Comparison of ENCODE assay signal across 18 mouse cellular contexts in the genomic region with DNA sequence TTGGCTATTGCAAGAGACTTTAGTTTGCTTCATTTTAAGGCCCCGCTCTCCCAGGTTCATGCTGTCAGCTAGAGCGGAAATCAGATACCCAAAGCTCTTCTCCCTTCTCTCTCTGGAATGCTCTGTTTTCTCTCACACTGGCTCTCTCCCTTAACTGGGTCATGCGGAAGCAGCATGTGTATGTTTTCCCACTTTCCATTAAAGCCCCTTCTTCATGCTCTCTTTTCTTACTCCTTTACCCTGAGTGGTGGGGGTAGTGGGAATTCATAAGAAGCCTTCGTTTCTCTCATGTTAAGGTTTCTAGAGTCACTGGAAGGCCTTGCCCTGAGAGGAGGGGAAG. TPM values are rescaled to one million over a fixed set of nuclear protein-coding genes. Genes with fewer than 3 reads are reported as not detected.
DNase-seq lines count a peak whose midpoint lies in the region; ATAC-seq and TF ChIP-seq lines count a peak whose summit lies in the region.
"Had no signal": no experiment of that assay in that cellular context is flagged by ENCODE, and none has a peak within 500 bp of the region (broad histone marks: within the 10 kb centered on the region; RNA-seq: fewer than 3 reads in every experiment).

No protein-coding gene starts in this region.

- H3K27ac ChIP-seq in heart, embryonic 14.5 days (replicated peaks in 1 of 2; ENCODE audit: control insufficient read depth in 1 of 2, insufficient read depth in 1 of 2, low read depth in 2 of 2, low read length in 2 of 2), result 0 out of 4 replicates have a peak overlapping the region, but pooled peaks have one; percentile 28 to 60
- peak overlapping the region; percentile 74; the same call in 1 of the 2 replicates for H3K27ac ChIP-seq in layer of hippocampus, adult 2 months
- peak overlapping the region; percentile 41; the same call in 1 of the 2 replicates for H3K27ac ChIP-seq in intestine, embryonic 15.5 days
- H3K27ac ChIP-seq in stomach, embryonic 14.5 days (ENCODE audit: low read length), result peak overlapping the region; percentile 84
- H3K27ac ChIP-seq: hindbrain, embryonic 12.5 days; liver, embryonic 13.5 days had no signal

- 65% methylated on average over 4 of the region's 4 CpGs for whole genome bisulfite sequencing in heart, embryonic 14.5 days
- 44% methylated on average over 4 of the region's 4 CpGs for WGBS in intestine, embryonic 15.5 days
- 49% methylated on average over 4 of the region's 4 CpGs for WGBS in stomach, embryonic 14.5 days

- TF ChIP-seq CTCF in layer of hippocampus, adult 2 months (conservative IDR thresholded peaks at IDR 0.05), result no peak

- no peak for ATAC-seq in heart, embryonic 14.5 days (ENCODE audit: insufficient number of reproducible peaks, insufficient read depth, low FRiP score, low read depth)
- ATAC-seq in intestine, embryonic 15.5 days, result peak; percentile 3; the same call in 1 of the 2 replicates
- peak; percentile 48; the same call in 1 of the 2 replicates for ATAC-seq in stomach, embryonic 14.5 days (ENCODE audit: insufficient number of reproducible peaks, insufficient read depth, low FRiP score, low read depth)
- ATAC-seq: forebrain, embryonic 14.5 days; inflammation-experienced regulatory T-cells, adult 6 months had no signal

- H3K4me3 ChIP-seq in heart, embryonic 14.5 days (ENCODE audit: control insufficient read depth in 1 of 2, insufficient read depth in 1 of 2, low read depth in 1 of 2, low read length in 2 of 2), result no peak overlapping the region
- H3K4me3 ChIP-seq in layer of hippocampus, adult 2 months, result no peak overlapping the region
- no peak overlapping the region for H3K4me3 ChIP-seq in intestine, embryonic 15.5 days (replicated peaks)
- no peak overlapping the region for H3K4me3 ChIP-seq in stomach, embryonic 14.5 days (ENCODE audit: low read depth, low read length)
- H3K4me3 ChIP-seq: hindbrain, embryonic 12.5 days; liver, embryonic 13.5 days had no signal

- no peak overlapping the region for H3K9ac ChIP-seq in heart, embryonic 14.5 days (ENCODE audit: low read length)
- no peak overlapping the region for H3K9ac ChIP-seq in intestine, embryonic 15.5 days
- no peak overlapping the region for H3K9ac ChIP-seq in stomach, embryonic 14.5 days (replicated peaks; ENCODE audit: low read depth, low read length)
- H3K9ac ChIP-seq: hindbrain, embryonic 12.5 days; liver, embryonic 13.5 days; lung, embryonic 14.5 days had no signal

- DNase-seq in heart, adult 18-20 months, result no peak
- DNase-seq in layer of hippocampus, adult 2 months (ENCODE audit: low spot score in 2 of 2), result no peak
- no peak for DNase-seq in layer of hippocampus, adult 11-12 months (ENCODE audit: low spot score)
- no peak for DNase-seq in urinary bladder, postnatal 14 days (ENCODE audit: low spot score)
- DNase-seq in testis, postnatal 10 days (ENCODE audit: low spot score), result no peak
- DNase-seq: cerebellum, adult 18-20 months; cerebellum, postnatal 36 days; gastrocnemius, postnatal 25 days; liver, embryonic 13.5 days; lung, postnatal 36 days; thymus, postnatal 36 days had no signal

- H3K4me2 ChIP-seq in heart, embryonic 14.5 days (ENCODE audit: low read length), result no peak overlapping the region
- H3K4me2 ChIP-seq in intestine, embryonic 15.5 days (replicated peaks), result no peak overlapping the region
- H3K4me2 ChIP-seq in stomach, embryonic 14.5 days (replicated peaks; ENCODE audit: low read depth, low read length), result no peak overlapping the region
- H3K4me2 ChIP-seq: hindbrain, embryonic 12.5 days; liver, embryonic 13.5 days; lung, embryonic 14.5 days had no signal

- peaks cover 11 to 27% of the 10 kb centered on the region in 2 experiments for H3K4me1 ChIP-seq in heart, embryonic 14.5 days (ENCODE audit: control insufficient read depth in 2 of 2, insufficient read depth in 2 of 2, low read length in 2 of 2)
- H3K4me1 ChIP-seq in intestine, embryonic 15.5 days (replicated peaks), result peaks cover 12% of the 10 kb centered on the region
- H3K4me1 ChIP-seq in stomach, embryonic 14.5 days (ENCODE audit: control insufficient read depth, insufficient read depth, low read length), result peaks cover 19% of the 10 kb centered on the region; the same call in 1 of the 2 replicates

- H3K36me3 ChIP-seq in heart, embryonic 14.5 days (ENCODE audit: control insufficient read depth, insufficient read depth, low read length), result 0 out of 2 replicates have a peak, but pooled peaks cover 6% of the 10 kb centered on the region
- H3K36me3 ChIP-seq in intestine, embryonic 15.5 days, result no peaks in the 10 kb centered on the region
- H3K36me3 ChIP-seq in stomach, embryonic 14.5 days (ENCODE audit: control insufficient read depth, insufficient read depth, low read length), result no peaks in the 10 kb centered on the region
- H3K36me3 ChIP-seq: hindbrain, embryonic 12.5 days; liver, embryonic 13.5 days had no signal

- no peaks in the 10 kb centered on the region for H3K9me3 ChIP-seq in heart, embryonic 14.5 days (ENCODE audit: control insufficient read depth, low read length)
- H3K9me3 ChIP-seq in intestine, embryonic 15.5 days, result no peaks in the 10 kb centered on the region
- no peaks in the 10 kb centered on the region for H3K9me3 ChIP-seq in stomach, embryonic 14.5 days (ENCODE audit: control insufficient read depth, low read depth, low read length)
- H3K9me3 ChIP-seq: hindbrain, embryonic 12.5 days; liver, embryonic 13.5 days had no signal

- no peaks in the 10 kb centered on the region for H3K27me3 ChIP-seq in heart, embryonic 14.5 days (ENCODE audit: control insufficient read depth, insufficient read depth, low read length)
- no peaks in the 10 kb centered on the region for H3K27me3 ChIP-seq in intestine, embryonic 15.5 days (replicated peaks)
- no peaks in the 10 kb centered on the region for H3K27me3 ChIP-seq in stomach, embryonic 14.5 days (ENCODE audit: control insufficient read depth, insufficient read depth, low read length)
- H3K27me3 ChIP-seq: hindbrain, embryonic 12.5 days; liver, embryonic 13.5 days had no signal

RNA-seq across cellular contexts. Expression of gene Nceh1, which starts 23.4 kb away (rescaled TPM):
- polyA plus RNA-seq in heart, embryonic 14.5 days (2014; fragmentation: Nextera tagmentation; extraction: Ambion mirVana), result 18.1 and 21.3 TPM in 2 replicates
- 100 to 1,000 TPM; 227 to 231 TPM for total RNA-seq in heart, adult 18-20 months (2021)
- total RNA-seq in layer of hippocampus, adult 2 months (2021), result 100 to 1,000 TPM; 108 to 115 TPM
- polyA plus RNA-seq in intestine, embryonic 15.5 days (2015; fragmentation: Nextera tagmentation; extraction: Ambion mirVana), result 8.6 and 9.3 TPM in 2 replicates
- polyA plus RNA-seq in stomach, embryonic 14.5 days (2014; fragmentation: Nextera tagmentation; extraction: Ambion mirVana), result 6.7 and 7.5 TPM in 2 replicates

RNA-seq across cellular contexts. Expression of gene Ect2, which starts 52.5 kb away (rescaled TPM):
- 43.7 and 52.3 TPM in 2 replicates for polyA plus RNA-seq in heart, embryonic 14.5 days (2014; fragmentation: Nextera tagmentation; extraction: Ambion mirVana)
- total RNA-seq in heart, adult 18-20 months (2021), result under 1 TPM; 0.59 to 0.65 TPM
- total RNA-seq in layer of hippocampus, adult 2 months (2021), result 1 to 10 TPM; 1.7 to 1.9 TPM
- 42.3 and 52.5 TPM in 2 replicates for polyA plus RNA-seq in intestine, embryonic 15.5 days (2015; fragmentation: Nextera tagmentation; extraction: Ambion mirVana)
- 59.1 and 60.7 TPM in 2 replicates for polyA plus RNA-seq in stomach, embryonic 14.5 days (2014; fragmentation: Nextera tagmentation; extraction: Ambion mirVana)
